Mouse (Mus musculus) c-Kit-positive CD71-positive TER-119-positive erythroid progenitor cells, embryonic 14.5 days (primary cell): ENCODE data around the gene Tmem209.

Source experiments
- DNase-seq: peaks from one replicate; pipeline ENCODE4 v3.0.0-alpha.2; 2013; ENCODE audit warnings: low spot score

The Tmem209 gene

DNA sequence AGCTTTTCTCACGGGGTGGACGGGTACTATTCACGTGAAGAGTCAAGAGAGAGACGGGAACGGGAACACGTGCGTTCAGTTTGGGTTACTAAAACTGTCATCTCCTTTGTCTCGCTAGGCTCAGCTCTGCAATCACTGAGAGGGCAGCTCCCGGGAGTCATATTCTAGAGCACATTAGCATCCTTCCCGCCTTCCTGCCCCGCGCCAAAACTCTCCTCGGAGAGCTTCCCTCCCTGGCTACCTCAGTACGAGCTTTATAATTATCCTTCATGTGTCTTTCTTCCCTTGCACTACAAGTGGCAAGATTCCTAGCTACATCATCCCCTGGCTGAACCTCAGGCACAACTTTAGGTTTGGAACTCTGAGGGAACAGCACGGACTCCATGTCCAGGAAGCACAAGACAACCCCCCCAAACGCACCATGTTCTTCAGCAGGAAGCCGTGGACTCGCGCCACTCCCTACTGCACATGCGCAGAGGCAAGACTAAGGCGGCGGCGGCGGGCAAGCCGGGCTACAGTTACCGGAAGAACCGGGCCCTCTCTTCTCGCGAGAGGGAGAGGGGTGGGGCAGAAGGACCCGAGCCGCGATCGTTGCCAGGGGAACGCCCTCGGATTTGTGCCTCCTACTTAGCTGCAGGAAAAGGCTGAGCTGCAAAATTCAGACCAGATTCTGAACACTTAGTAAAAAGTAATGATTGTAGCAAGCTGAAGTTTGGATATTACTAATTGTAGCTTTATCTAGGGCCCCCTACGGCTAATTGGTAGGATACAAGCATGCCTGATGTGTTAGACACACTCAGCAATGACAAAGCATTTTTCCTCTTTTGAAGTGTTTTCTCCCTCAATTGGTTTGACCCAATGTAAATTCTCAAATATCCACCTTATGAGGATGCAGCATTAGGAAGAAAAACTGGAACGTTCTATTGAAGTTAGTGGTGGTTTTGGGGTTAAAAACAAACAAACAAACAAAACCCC lies at the start of gene Tmem209, which contains the start of gene Ssmem1:
Tmem209 (minus strand) TSS at position 519 of the 975 bp plus-strand sequence.
Ssmem1 (plus strand) TSS at position 585 of the 975 bp plus-strand sequence.
- peak; percentile 98 for DNase-seq

DNA sequence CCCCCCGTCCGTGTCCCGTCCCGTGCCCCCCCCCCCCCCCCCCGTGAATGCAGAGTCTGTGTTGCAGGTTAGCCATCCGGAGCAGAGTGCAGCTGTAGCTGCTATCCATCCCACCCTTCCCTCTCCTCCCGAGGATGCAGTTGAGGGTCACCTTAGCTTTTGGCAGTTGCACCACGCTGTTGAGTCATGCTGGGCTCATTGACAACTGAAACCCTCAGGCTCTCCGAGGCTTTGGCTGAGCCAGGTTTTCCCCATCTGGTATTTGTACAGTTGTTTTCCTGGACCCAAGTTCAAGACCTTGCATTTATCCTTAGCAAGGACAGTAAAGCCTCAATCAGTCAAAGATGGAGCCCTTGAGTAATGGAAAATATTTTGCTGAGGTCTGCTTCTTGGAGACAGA lies 46.5 kb upstream of the Tmem209 start:
- DNase-seq: no peak

DNA sequence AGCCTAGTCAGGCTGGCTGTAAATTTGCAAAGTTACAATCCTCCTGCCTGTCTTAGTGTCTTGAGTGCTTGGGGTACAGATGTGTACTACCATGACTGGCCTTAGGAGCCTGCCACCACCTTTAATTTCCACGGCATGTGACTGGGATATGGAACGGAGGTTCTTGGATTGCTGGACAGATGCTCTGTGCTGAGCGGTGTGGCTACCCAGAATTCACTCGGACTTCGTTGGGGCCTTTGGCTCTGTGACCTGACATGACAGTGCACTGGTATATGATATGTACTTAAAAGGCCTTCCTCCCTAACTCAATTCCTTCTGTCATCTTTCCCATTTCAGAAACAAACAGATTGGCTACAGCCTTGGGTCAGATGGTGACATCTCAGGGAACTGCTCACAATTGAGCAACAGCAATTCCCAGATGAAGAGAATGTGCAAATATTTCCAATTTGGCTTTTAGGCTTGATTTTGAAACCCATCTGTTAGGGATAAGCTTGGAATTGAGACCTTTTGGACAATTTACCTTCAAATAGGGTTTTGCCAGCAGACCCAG lies 45.1 kb upstream of the Tmem209 start:
- DNase-seq: no peak

DNA sequence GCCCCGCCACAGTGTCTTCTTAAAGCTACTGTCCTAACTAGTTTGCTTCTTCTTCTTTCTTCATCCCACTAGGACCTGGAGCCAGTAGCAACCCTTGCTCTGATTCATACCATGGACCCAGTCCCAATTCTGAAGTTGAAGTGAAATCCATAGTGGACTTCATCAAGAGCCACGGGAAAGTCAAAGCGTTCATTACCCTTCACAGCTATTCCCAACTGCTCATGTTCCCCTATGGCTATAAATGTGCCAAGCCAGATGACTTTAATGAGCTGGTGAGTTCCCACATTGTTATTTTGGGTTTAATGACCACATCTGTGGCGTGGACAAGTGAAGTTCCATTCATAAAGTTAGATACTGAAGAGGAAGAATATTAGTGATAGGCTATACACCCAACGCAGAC lies 44.5 kb upstream of the Tmem209 start:
- DNase-seq: no peak

DNA sequence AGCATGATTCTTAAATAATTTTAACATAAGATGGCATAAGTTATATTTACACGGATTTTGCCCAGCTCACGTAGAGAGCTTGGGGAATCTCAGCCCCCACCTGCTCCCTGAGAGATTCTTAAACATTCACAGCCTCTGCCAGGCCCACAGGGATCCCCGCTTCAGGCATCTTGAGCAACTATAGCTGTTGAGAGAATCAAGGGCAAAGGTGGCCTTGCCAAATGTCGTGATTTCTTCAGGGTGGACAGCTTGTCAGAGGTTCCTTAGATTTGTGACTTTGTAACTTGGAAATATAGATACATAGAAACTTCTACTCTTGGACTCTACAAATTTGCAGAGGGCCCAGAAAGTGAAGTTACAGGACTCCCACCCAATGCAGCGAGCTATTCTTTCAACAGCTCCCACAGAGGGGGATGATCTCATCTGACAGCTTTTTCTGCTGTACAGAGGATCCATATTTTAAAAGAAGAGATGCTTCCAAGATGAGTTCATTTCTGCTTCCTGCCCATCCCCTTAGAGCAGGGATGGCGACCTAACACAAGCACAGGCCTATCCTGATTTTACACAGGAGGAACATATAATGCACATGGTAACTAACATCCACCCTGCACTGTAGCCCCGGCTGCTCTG lies 43.9 kb upstream of the Tmem209 start:
- no peak for DNase-seq

DNA sequence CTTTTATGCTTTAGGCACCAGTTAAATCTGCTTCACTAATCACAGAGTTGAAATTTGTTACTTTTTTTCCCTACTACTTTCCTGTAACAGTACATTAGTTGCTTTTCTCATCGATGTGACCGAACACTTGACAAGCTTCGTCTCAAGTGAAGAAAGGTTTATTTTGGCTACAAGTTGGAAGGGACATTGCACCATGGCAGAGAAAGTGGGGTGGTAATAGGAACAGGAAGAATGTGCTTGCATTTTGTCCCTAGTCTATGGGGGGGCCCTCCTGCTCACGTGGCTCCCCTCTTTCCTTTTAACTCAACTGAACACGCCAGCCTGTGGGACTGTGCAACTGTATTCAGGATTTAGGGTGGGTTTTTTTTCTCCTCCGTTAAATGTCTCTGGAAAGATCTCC lies 43.0 kb upstream of the Tmem209 start:
- DNase-seq: no peak

DNA sequence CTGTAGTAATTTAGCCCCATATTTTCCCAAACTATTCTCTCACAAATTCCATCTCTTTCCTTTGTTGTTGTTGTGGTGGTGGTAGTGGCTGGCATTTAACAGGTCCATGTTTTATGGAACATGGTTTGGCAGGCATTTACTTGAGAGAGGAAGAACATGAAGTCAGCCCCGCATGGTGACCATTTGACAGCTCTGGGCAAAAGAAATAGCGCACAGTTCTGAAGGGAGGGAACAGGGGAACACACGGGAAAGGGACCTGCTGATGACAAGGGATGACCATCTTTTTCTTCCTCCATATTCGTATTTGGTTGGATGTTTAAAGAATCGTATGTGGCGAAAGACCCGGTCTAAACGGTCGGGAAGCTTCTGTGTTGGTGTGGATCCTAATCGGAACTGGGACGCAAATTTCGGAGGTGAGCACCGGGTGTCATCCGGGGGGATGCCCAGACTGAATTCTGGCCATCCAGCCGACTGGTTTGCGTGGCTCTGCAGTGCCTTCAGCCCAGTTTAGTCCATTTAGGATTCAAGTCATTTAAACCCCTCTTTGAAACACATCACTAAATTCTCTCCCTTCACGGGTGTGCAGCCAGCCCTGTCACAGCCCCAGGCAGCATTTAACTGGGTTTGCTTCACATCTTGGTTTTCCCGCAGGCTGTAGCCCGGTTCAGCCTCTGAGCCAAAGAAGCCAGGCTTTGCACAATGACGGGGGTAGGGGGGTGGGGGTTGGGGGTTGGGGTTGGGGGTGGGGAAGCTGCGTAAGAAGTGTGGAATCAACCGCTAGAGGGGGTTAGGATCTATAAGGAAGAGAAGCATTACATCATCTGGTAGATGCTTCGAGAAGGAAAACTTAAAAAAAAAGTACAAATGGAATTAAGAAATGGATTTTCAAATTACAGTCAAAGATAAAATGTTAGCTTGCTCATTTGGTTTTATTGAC lies 42.3 kb upstream of the Tmem209 start:
- no peak for DNase-seq

DNA sequence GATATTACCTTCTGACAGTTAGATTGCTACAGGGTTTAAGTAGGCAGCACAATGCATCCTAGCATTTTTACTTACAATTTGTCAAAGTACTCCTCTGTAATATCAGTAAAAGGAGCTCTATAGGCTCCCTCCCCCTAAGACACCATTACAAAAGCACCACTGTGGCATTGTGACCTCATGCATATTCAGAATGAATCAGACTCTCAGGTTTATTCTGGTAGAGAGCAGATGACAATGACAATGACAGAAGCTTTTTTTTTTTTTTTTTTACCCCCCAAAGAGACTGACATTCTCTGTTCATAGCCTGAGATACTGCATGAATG lies 41.6 kb upstream of the Tmem209 start:
- no peak for DNase-seq

DNA sequence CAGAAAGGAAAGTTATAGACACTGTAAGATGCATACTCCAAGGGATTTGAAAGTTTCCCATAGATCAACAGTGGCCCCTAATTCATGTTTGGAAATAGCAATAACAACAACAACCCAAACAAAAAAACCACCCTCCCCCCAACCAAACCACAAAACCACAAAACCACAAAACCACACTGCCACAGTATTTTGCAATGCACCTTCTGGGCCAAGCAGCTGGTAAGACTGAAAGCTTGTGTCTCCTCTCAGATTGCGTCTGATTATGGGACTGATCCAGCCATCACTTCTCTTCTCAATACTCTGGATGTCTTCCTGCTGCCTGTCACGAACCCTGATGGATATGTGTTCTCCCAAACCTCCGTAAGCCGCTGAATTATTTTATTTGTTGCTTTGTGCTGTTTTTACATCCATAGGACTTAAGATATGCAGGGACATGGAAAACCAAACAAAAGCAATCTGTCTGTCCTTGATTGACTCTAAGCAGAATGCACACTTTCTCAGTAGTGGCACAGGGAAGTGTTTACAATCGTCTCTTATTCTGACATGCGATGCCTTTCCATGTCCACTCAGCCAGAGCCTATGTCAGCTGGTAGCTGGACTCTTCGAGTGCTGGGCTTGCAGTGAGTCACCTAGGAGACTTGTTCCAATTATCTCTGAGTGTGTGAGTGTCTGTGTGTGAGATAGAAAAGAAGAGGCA lies 41.1 kb upstream of the Tmem209 start:
- DNase-seq: no peak

DNA sequence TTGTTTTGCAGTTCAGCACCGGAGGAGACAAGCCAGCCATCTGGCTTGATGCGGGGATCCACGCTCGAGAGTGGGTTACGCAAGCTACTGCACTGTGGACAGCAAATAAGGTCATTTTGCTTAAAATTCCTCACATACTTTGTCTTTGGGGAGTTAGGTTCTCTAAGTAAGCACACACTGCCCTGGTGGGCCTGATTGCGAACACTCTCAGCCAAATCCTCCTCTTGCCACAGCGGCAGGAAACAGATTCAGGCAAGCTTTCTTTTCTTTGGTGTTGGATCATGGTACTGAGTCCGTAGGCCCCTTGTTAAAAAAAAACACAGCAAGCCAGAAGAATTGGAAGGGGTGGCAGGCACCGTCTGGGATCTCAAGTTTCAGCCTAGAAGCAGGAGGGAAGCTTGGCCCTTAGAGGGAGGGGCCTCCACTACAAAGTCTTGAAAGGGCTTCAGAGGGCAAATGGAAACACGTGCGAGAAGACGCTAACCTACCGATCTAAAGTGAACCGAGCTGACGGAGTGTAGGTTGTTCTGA lies 39.7 kb upstream of the Tmem209 start:
- DNase-seq: no peak

DNA sequence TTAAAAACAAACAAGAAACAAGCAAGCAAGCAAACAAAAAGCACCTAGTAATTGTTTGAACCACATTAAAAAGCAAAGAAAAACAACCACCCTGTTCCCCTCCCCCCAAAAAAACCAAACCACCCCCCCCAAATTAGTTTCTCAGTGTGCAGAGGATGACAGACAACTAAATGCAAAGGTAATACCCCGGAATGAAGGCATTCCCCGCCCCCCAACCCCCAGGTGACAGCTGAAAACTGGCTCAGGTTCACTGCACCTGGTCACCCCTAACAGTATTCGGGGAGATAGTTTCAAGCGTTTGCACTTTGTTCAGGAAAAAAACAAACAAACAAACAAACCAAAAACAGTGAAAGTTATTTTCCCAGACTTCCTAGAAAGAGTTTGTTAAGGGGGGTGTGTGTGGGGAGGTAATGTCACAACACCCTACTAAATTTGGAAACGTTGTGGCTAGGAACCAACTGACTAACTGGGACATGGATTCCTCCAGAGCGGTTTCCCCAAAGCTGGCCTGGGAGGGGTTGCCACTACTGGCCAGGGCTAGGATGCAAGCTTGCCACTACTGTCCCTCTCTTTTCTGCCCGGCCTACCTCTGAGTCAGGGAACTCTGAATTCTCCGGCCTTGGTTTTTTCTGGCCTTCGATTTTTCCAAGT lies 38.2 kb upstream of the Tmem209 start:
- DNase-seq: no peak

DNA sequence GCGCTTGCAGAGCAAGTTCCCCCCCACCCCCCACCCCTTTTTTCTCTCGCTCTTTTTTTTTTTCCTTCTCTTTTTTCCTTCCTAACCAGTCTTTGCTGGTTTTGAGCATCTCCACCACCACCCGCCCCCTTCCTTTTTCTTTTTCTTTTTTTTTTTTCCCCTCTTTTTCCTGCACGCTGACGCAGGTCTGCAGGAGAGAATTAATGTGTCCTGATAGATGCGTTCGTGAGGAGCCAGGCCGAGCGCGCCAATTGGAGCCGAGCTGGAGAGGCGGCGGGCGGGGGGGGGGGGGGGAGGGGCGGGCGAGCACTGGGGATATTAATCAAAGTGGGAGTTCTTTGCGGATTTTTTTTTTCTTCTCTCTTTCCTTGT lies 37.7 kb upstream of the Tmem209 start:
- DNase-seq: no peak

DNA sequence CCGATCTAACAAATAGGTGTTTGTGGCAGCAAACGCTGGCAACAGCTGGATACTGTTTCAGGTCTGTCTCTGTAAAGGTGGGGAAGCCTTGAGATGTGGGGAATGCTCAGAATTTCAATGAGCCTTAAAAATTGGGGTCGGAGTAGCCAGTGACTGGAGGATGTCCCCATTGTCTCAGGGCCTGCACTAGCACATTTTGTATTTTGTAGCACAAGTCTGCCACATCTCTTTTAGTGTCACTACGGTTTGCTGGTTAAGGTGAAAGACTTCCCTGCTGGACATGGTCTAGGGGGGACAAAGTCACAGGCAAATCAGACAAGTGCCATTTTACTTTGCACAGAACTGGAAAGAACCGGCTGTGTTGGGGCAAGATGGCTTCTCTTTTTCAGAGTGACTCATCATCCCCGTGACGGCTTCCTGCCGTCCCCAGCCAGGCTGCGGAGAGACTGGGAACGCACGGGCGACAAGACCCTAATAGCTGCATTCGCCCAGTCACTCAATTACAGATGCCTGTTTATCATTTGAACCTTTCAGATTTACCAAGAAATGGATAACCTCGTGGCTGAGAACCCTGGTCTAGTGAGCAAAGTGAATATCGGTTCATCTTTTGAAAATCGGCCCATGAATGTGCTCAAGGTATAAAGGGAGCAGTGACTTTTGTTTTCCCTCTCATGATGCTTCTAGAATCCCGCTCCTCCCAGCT lies 37.1 kb upstream of the Tmem209 start:
- DNase-seq: peak; percentile 9

DNA sequence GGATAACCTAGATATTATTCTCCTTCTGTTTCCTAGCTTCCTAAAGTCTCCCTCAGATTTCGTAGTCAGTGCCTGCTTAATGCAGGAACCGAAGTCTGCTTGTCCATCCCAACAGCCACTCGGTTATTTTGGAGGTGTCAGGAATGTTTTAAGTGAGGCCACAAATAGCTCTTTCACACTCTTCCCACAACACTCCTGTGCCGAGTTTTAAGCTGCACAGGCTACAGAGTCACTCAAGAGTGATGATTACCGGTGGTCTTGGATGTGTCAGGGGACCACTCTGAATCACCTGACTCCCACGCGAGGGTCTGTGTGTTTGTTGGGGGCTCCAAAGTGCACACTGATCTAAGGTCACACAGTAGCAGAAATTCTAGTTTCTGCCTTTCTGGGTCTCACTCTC lies 36.1 kb upstream of the Tmem209 start:
- no peak for DNase-seq

DNA sequence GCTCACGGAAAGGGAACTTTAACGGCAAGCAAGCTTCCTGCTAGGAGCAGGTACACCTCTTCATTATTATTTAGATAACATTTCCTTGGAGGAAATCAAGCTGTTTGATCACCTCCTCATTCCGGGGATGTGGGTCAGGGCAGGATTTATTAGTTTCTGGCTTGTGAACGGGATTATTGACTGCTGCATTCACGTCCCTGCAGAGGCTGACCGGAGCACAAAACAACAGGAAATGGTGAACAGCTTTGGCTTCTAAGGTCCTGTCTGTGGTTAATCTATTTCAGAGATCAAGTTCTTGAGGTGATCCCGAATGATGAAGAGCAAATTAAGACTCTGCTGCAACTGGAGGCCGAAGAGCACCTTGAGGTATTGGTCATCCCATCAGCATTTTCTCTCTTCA lies 34.3 kb upstream of the Tmem209 start:
- no peak for DNase-seq

DNA sequence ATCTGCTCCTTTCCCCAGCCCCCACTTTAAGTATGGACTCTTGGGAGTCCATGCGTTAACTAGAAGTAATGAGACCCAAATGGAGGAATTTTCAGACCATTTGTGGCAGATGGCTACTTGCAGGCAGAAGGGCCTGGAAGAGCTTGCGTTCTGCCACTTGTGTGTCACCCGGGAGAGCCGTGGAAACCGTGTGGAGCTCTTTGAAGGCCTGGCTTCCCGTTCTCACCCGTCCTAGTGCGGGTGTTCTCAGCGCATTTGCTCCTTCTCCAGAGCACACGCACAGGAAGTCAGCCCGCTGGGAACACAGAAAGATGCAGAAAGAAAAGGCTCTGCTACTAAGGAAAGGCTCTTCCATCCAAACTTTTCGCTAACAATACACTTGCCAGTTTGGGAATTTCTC lies 33.5 kb upstream of the Tmem209 start:
- no peak for DNase-seq

DNA sequence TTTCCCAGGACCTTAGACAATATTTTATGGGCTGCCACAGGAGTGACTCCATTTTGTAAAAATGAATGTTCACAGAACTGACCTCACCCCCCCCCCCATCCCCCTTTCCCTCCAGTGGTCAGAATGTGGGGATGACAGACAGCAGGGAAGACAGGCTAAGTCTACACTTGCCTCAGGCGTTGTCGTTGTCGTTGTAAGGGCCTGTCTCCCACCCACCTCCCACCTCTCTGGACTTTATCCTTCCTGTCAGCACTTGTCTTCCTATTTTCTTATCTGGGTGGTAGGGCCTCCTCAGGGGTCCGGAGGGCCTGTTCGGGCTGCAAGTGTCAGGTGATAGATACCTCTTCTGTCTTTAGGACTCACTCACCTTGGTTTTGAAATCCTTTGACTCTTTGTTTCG lies 32.7 kb upstream of the Tmem209 start:
- no peak for DNase-seq

DNA sequence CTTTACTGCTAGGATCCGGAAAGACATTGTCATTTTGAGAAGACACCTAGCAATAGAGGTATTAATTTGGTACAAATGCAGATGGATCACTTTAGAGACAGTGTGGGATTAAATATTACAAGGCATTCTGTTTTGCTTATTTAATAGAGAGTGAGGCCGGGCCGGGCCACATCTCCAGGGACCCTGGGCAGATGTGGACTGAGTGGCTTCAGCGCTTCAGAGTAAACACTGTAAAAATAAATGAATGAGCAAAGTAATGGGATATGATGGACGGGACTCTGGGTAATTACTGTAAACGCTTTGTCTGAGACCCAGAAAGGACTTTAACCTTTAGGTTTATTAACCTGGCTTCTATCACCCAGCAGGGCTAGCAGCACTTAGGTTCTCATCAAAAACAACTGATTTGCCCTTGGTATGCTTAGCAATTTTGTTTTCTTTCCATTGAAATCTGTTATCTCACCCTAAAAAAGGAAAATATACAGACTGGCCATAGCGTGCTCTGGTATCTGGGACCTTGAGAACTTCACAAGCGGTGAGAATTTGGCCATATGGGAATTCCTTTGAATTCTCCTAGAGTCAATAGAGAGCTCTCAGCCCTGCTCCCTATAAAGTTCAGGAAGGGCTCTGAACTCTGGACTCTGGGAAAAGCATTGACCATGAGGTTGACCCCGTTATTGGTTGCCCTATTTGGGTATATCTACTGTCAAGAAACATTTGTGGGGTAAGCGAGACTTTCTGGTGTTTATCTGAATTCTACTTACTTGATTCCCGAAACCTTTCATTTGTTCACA lies 31.6 kb upstream of the Tmem209 start, which contains the start of gene Cpa2:
Cpa2 (plus strand) TSS at position 574 of the 791 bp plus-strand sequence.
- no peak for DNase-seq

DNA sequence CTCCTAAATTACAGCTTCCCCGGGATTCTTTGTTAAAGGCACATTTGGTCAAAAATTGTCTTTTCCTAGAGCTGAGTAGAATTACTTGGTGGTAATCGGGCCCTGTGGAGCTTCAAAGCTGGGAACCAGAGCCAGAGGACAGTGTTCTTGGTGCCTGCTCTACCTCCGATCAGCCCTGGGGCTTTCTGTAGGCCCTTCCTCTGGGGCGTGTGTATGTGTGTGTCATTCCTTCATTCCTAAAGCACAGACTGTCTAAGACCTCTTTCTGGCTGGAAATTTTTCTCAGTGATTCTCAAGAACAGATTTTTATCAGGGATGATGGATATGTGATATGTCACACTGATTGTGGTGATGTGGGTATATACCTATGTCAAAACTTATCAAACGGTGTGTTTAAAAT lies 29.2 kb upstream of the Tmem209 start:
- DNase-seq: no peak
